Mouse (Mus musculus): ENCODE data around the gene Bsn.

GRCm38 (mm10) chr9:108221566-108221965, 31.4 kb upstream of the Bsn start:
- TF ChIP-seq CTCF (IDR thresholded peaks at IDR 0.05; ENCODE audit: borderline replicate concordance, insufficient read depth, low read depth, low read length), result no peak
- no peak for TF ChIP-seq POLR2A (IDR thresholded peaks at IDR 0.05; ENCODE audit: borderline replicate concordance, insufficient read depth, low read length)
